Mouse (Mus musculus) frontal cortex, postnatal 10 days (tissue): Measurements from ENCODE around the gene Thyn1.

Experiments used
- DNase-seq, 2 experiments: peaks; one replicate each; pipeline ENCODE4 v3.0.0; 2022; ENCODE audit warnings: low spot score in 2 of 2, mixed read lengths in 1 of 2

Thyn1 gene

GRCm38 (mm10) chr9:27029828-27030762, 30.6 kb downstream of the Thyn1 start, which contains the start of the genes Vps26b and Ncapd3:
TSS of gene Vps26b (minus strand) at chr9:27030065.
TSS of gene Ncapd3 (plus strand) at chr9:27030175.
- DNase-seq = peak; percentile 95 to 96

DNA sequence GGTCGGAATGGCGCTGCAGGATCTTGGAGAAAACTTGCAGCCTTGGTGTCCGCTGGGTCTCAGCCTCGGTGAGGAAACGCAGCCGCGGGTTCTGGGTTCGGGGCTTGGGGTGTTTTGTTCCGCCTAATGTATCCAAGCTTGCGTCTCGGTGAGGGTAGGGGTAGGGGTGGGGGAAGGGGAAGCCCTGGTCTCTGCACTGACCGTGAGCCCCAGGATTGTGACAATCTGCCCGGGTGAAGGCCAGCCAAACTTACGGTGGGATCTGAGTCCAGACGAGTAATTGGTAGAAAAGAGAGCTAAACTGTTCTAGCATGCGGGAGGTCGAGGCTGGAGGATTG, 31.2 kb downstream of the Thyn1 start:
- DNase-seq = no peak

DNA sequence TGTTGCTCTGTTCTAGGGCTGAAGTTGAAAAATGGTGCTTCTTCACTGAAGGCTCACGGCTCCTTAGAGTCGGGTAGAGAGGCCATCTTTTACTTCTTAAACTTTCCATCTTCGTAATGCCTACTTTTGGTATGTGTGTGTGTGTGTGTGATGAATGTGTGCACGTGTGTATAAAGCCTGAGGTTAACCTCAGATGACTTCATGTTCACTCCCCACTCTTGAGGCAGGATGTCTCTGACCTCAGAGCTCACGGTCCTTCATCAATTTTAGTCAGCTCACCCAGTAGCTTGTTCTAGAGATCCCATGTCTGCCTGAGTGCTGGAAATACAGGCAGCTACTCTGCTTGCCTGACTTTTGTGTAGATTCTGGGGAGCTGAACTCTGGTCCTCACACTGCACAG, 44.4 kb downstream of the Thyn1 start:
- DNase-seq = no peak

GRCm38 (mm10) chr9:27049492-27049891, 50.0 kb downstream of the Thyn1 start:
- DNase-seq = no peak
